Mouse (Mus musculus) A20 (cell line): ENCODE measurements around the gene Inpp5d.
"Not testable (repeated sequence)": the region's sequence is repeated elsewhere in the genome, so short reads cannot be mapped to it uniquely, and the experiment has no call there.

ENCODE experiments used
- DNase-seq: peaks from one replicate; pipeline ENCODE4 v3.0.0-alpha.2; 2011; ENCODE audit warnings: low read depth, low spot score

The Inpp5d gene

GRCm38 (mm10) chr1:87655101-87655500 is 35.0 kb downstream of the Inpp5d start:
- DNase-seq: no peak

- peak; percentile 68 for DNase-seq
Measured at GRCm38 (mm10) chr1:87658063-87658462, 38.0 kb downstream of the Inpp5d start.

GRCm38 (mm10) chr1:87658485-87658884 is 38.4 kb downstream of the Inpp5d start:
- DNase-seq: peak; percentile 52

- DNase-seq: peak; percentile 96
Measured at GRCm38 (mm10) chr1:87658937-87659617, 39.0 kb downstream of the Inpp5d start.

- no peak for DNase-seq
Measured at GRCm38 (mm10) chr1:87659618-87659960, 39.5 kb downstream of the Inpp5d start.

GRCm38 (mm10) chr1:87660740-87661139 is 40.6 kb downstream of the Inpp5d start:
- DNase-seq: no peak

- peak; percentile 52 for DNase-seq
Measured at GRCm38 (mm10) chr1:87663992-87664391, 43.9 kb downstream of the Inpp5d start.

- no peak for DNase-seq
Measured at GRCm38 (mm10) chr1:87667006-87667405, 46.9 kb downstream of the Inpp5d start.

GRCm38 (mm10) chr1:87668300-87668699 is 48.2 kb downstream of the Inpp5d start:
- no peak for DNase-seq

GRCm38 (mm10) chr1:87671483-87671882 is 51.4 kb downstream of the Inpp5d start:
- no peak for DNase-seq

- no peak for DNase-seq
Measured at GRCm38 (mm10) chr1:87673822-87674604, 53.9 kb downstream of the Inpp5d start.

- no peak for DNase-seq
Measured at GRCm38 (mm10) chr1:87676006-87676405, 55.9 kb downstream of the Inpp5d start.

GRCm38 (mm10) chr1:87679089-87679488 is 59.0 kb downstream of the Inpp5d start:
- DNase-seq: no peak

- no peak for DNase-seq
Measured at GRCm38 (mm10) chr1:87680950-87681349, 60.8 kb downstream of the Inpp5d start.

GRCm38 (mm10) chr1:87682473-87682872 is 62.4 kb downstream of the Inpp5d start:
- not testable (repeated sequence) for DNase-seq

GRCm38 (mm10) chr1:87684071-87684470 is 64.0 kb downstream of the Inpp5d start:
- DNase-seq: no peak

- no peak for DNase-seq
Measured at GRCm38 (mm10) chr1:87684791-87685190, 64.7 kb downstream of the Inpp5d start.

GRCm38 (mm10) chr1:87686351-87686750 is 66.2 kb downstream of the Inpp5d start:
- no peak for DNase-seq

- no peak for DNase-seq
Measured at GRCm38 (mm10) chr1:87687009-87687408, 66.9 kb downstream of the Inpp5d start.

GRCm38 (mm10) chr1:87689661-87690341 is 69.7 kb downstream of the Inpp5d start:
- DNase-seq: no peak

GRCm38 (mm10) chr1:87696358-87696757 is 76.2 kb downstream of the Inpp5d start:
- DNase-seq: peak; percentile 25

- DNase-seq: no peak
Measured at GRCm38 (mm10) chr1:87698010-87698409, 77.9 kb downstream of the Inpp5d start.
